Mouse (Mus musculus) lung, postnatal 4 days (tissue): ENCODE measurements at regions not wholly inside any gene's neighbourhood (a gene's known extent, or its start where the extent isn't known, plus 50 kb on each side); places are given as distances from the start of the nearest gene placed in this dataset.
"Not testable (repeated sequence)": the region's sequence is repeated elsewhere in the genome, so short reads cannot be mapped to it uniquely, and the experiment has no call there.

ENCODE experiments used
- DNase-seq, 2 experiments: peaks; one replicate each; pipeline ENCODE4 v3.0.0; 2021

GRCm38 (mm10) chr1:13042326-13042725, 1628.4 kb downstream of the A830018L16Rik start:
- DNase-seq: no peak

DNA sequence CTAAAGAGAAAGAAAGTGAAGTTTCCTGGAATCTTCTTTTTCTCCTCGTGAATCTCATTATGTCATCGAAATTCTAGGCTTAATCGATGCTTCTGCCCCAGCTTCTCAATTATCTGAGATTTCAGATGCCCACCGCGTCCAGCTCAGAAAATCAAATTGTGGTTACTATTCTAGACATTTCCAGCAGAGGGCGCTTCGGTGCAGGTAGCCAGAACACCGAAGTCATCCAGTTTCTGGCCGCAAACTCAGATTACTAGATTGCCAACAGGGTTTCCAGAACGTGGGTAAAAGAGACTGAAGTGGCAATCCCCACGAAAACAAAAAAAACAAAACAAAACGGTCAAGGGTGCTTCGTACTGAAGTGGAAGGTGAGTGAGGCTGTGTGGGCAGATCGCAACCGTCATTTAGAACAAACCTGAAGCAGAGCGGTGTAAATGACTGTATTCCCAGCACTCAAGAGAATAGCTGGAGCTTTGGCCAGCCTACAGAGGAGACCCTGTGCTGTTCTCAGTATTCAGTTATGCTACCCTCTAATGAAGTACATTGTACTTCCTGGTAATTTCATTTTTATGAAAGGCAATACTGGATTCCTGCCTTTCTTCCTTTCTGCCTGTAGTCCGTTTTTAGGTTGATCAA, 1636.4 kb downstream of the A830018L16Rik start:
- DNase-seq: peak in 1 of 2 experiments; percentile 40

DNA sequence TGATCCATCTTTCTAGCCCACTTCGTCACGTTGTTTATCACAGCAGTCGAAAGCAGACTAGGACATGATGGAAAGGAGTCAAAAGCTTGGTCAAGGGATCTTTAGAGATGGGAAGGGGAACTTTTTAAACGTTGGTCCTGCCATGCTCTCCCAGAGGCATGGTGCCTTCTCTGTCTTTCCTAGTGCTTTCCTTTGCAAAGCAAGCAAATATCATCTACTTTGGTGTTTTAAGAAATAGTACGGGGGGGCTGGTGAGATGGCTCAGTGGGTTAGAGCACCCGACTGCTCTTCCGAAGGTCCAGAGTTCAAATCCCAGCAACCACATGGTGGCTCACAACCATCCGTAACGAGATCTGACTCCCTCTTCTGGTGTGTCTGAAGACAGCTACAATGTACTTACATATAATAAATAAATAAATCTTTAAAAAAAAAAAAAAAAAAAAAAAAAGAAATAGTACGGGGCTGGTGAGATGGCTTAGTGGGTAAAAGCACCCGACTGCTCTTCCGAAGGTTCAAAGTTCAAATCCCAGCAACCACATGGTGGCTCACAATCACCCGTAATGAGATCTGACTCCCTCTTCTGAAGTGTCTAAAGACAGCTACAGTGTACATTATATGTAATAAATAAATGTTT, 1637.6 kb downstream of the A830018L16Rik start:
- not testable (repeated sequence) for DNase-seq

- peak in 1 of 2 experiments; percentile 22 for DNase-seq
Observed at GRCm38 (mm10) chr1:13052067-13052460, 1638.2 kb downstream of the A830018L16Rik start.

GRCm38 (mm10) chr1:13057741-13058140, 1643.8 kb downstream of the A830018L16Rik start:
- no peak for DNase-seq

GRCm38 (mm10) chr1:13059616-13060320, 1645.9 kb downstream of the A830018L16Rik start:
- no peak for DNase-seq
